Mouse (Mus musculus) liver, embryonic 11.5 days (tissue): Measurements from ENCODE around the gene Creb3l1. TPM values are rescaled to one million over a fixed set of nuclear protein-coding genes. Genes with fewer than 3 reads are reported as not detected.

ENCODE experiments used
- ATAC-seq: fragments of 200-750 bp; cut with Nextera tagmentation; replicated peaks from 2 replicates; pipeline ENCODE4 v1.8.0; 2017; ENCODE audit warnings: moderate number of reproducible peaks, mild to moderate bottlenecking, moderate TSS enrichment, moderate library complexity; ENCODE audit not compliant: low FRiP score
- DNase-seq: peaks from one replicate; pipeline ENCODE4 v3.0.0-alpha.2; 2017; ENCODE audit warnings: low spot score
- H3K27ac ChIP-seq: fragments of 300-500 bp; sonication (generic); 2 replicates; pipeline ENCODE4 v1.5.1; 2014; ENCODE audit warnings: mild to moderate bottlenecking, low read depth, low read length, control low read depth
- H3K27me3 ChIP-seq: fragments of 300-500 bp; sonication (generic); replicated peaks from 2 replicates; pipeline ENCODE4 v1.6.1; 2014; ENCODE audit warnings: low read length, mixed read lengths; ENCODE audit not compliant: control insufficient read depth, insufficient read depth
- H3K36me3 ChIP-seq: fragments of 300-500 bp; sonication (generic); 2 replicates; pipeline ENCODE4 v1.6.1; 2014; ENCODE audit warnings: mild to moderate bottlenecking, low read length, moderate library complexity, mixed read lengths; ENCODE audit not compliant: control insufficient read depth, insufficient read depth
- H3K4me1 ChIP-seq: fragments of 300-500 bp; sonication (generic); replicated peaks from 2 replicates; pipeline ENCODE4 v1.6.1; 2014; ENCODE audit warnings: low read length, mixed read lengths; ENCODE audit not compliant: control insufficient read depth, insufficient read depth
- H3K4me2 ChIP-seq: fragments of 300-500 bp; sonication (generic); 2 replicates; pipeline ENCODE4 v1.6.1; 2014; ENCODE audit warnings: mild to moderate bottlenecking, control low read depth, moderate library complexity
- H3K4me3 ChIP-seq: fragments of 300-500 bp; sonication (generic); 2 replicates; pipeline ENCODE4 v1.5.1; 2014; ENCODE audit warnings: low read depth, low read length, control low read depth
- H3K9ac ChIP-seq: fragments of 300-500 bp; sonication (generic); 2 replicates; pipeline ENCODE4 v1.6.1; 2014; ENCODE audit warnings: low read depth, low read length, control low read depth
- H3K9me3 ChIP-seq: fragments of 300-500 bp; sonication (generic); 2 replicates; pipeline ENCODE4 v1.6.1; 2016; ENCODE audit warnings: low read length, inconsistent platforms, mixed read lengths; ENCODE audit not compliant: control insufficient read depth
- WGBS: fragments of 180-500 bp; shearing (Covaris S2); extraction: QIAGEN DNeasy Blood & Tissue Kit; methylation state at CpG from one replicate; pipeline ENCODE4 v1.1.7; 2014; 5-methylcytosine and 5-hydroxymethylcytosine counted together
- polyA plus RNA-seq: library from polyadenylated mRNA; unstranded; fragments of >200 nt; fragmentation: Nextera tagmentation; extraction: Ambion mirVana; gene quantifications from 2 replicates; pipeline ENCODE4 v1.2.1, GENCODE M21; 2014

Gene Creb3l1
- polyA plus RNA-seq, 1 experiment from 2014 or later, result 6.1 TPM

GRCm38 (mm10) chr2:91955121-91955591, 69.1 kb downstream of the Creb3l1 start:
- no peak overlapping the region for H3K9ac ChIP-seq

GRCm38 (mm10) chr2:91953825-91954224, 70.5 kb downstream of the Creb3l1 start:
- DNase-seq (no peak), ATAC-seq (no peak)
- H3K27me3 ChIP-seq, result no peaks in the 10 kb centered on the region
- no peaks in the 10 kb centered on the region for H3K36me3 ChIP-seq
- H3K27ac ChIP-seq, result peak overlapping the region; percentile 58
- H3K4me2 ChIP-seq, result no peak overlapping the region
- 0 out of 2 replicates have a peak overlapping the region, but pooled peaks have one; percentile 15 for H3K9ac ChIP-seq
- 29% methylated on average over 5 of the region's 5 CpGs for WGBS
- no peak overlapping the region for H3K4me3 ChIP-seq
- peaks cover 84% of the 10 kb centered on the region for H3K4me1 ChIP-seq
- H3K9me3 ChIP-seq, result no peaks in the 10 kb centered on the region

More at GRCm38 (mm10) chr2:91955121-91955591, 69.1 kb downstream of the Creb3l1 start:
- Histone ChIP-seq H3K4me2 (peak overlapping the region; percentile 1; the same call in 1 of the 2 replicates), H3K27me3 (no peaks in the 10 kb centered on the region), H3K36me3 (0 out of 2 replicates have a peak, but pooled peaks cover under 1% of the 10 kb centered on the region), H3K27ac (peak overlapping the region; percentile 41; the same call in 1 of the 2 replicates), H3K4me1 (peaks cover 84% of the 10 kb centered on the region), H3K9me3 (no peaks in the 10 kb centered on the region), H3K4me3 (no peak overlapping the region)
- 87% methylated on average over 4 of the region's 4 CpGs for WGBS
- DNase-seq (no peak), ATAC-seq (no peak)

GRCm38 (mm10) chr2:91950275-91951085, 73.8 kb downstream of the Creb3l1 start:
- 8% methylated on average over 15 of the region's 15 CpGs for WGBS
- Histone ChIP-seq H3K36me3 (no peaks in the 10 kb centered on the region; the same call in 1 of the 2 replicates), H3K9ac (peak overlapping the region; percentile 96), H3K27ac (peak overlapping the region; percentile 99), H3K4me3 (peak overlapping the region; percentile 65), H3K27me3 (no peaks in the 10 kb centered on the region), H3K4me1 (peaks cover 88% of the 10 kb centered on the region), H3K4me2 (peak overlapping the region; percentile 90), H3K9me3 (no peaks in the 10 kb centered on the region)
- no peak for DNase-seq
- peak; percentile 84 for ATAC-seq

- H3K27ac ChIP-seq, result peak overlapping the region; percentile 99
- peak; percentile 88 for ATAC-seq
- H3K9me3 ChIP-seq, result no peaks in the 10 kb centered on the region
- no peaks in the 10 kb centered on the region for H3K27me3 ChIP-seq
- peaks cover 88% of the 10 kb centered on the region for H3K4me1 ChIP-seq
- peak; percentile 79 for DNase-seq
- peak overlapping the region; percentile 65 for H3K4me3 ChIP-seq
- WGBS, result 31% methylated on average over 17 of the region's 17 CpGs
- peak overlapping the region; percentile 90 for H3K4me2 ChIP-seq
- H3K36me3 ChIP-seq, result no peaks in the 10 kb centered on the region; the same call in 1 of the 2 replicates
- peak overlapping the region; percentile 96 for H3K9ac ChIP-seq
Measured at GRCm38 (mm10) chr2:91949411-91950274, 74.7 kb downstream of the Creb3l1 start.

- Histone ChIP-seq H3K9ac (peak overlapping the region; percentile 96), H3K9me3 (no peaks in the 10 kb centered on the region), H3K27me3 (no peaks in the 10 kb centered on the region), H3K27ac (peak overlapping the region; percentile 99), H3K4me1 (peaks cover 85% of the 10 kb centered on the region), H3K4me2 (peak overlapping the region; percentile 90), H3K36me3 (peaks cover 2% of the 10 kb centered on the region; the same call in 1 of the 2 replicates), H3K4me3 (peak overlapping the region; percentile 65)
- no peak for DNase-seq
- WGBS, result 44% methylated on average over 3 of the region's 3 CpGs
- peak; percentile 29; the same call in 1 of the 2 replicates for ATAC-seq
Measured at GRCm38 (mm10) chr2:91948792-91949241, 75.5 kb downstream of the Creb3l1 start.

- peak; percentile 37 for ATAC-seq
- H3K4me1 ChIP-seq, result peaks cover 79% of the 10 kb centered on the region
- H3K36me3 ChIP-seq, result peaks cover 9% of the 10 kb centered on the region
- H3K27me3 ChIP-seq, result no peaks in the 10 kb centered on the region
- 34% methylated on average over 6 of the region's 6 CpGs for WGBS
- no peak for DNase-seq
- H3K9me3 ChIP-seq, result no peaks in the 10 kb centered on the region
- peak overlapping the region; percentile 65 for H3K4me3 ChIP-seq
- peak overlapping the region; percentile 96 for H3K9ac ChIP-seq
- H3K4me2 ChIP-seq, result peak overlapping the region; percentile 90
- H3K27ac ChIP-seq, result peak overlapping the region; percentile 99
Measured at GRCm38 (mm10) chr2:91948151-91948509, 76.2 kb downstream of the Creb3l1 start.

- H3K27me3 ChIP-seq, result no peaks in the 10 kb centered on the region
- DNase-seq (no peak), ATAC-seq (peak; percentile 31)
- WGBS, result 41% methylated on average over 11 of the region's 11 CpGs
- H3K4me3 ChIP-seq, result peak overlapping the region; percentile 65
- H3K4me2 ChIP-seq, result peak overlapping the region; percentile 90
- H3K4me1 ChIP-seq, result peaks cover 77% of the 10 kb centered on the region
- peaks cover 14% of the 10 kb centered on the region for H3K36me3 ChIP-seq
- H3K9ac ChIP-seq, result peak overlapping the region; percentile 96
- H3K27ac ChIP-seq, result peak overlapping the region; percentile 99
- H3K9me3 ChIP-seq, result no peaks in the 10 kb centered on the region
Measured at GRCm38 (mm10) chr2:91947397-91948150, 76.7 kb downstream of the Creb3l1 start.

- Histone ChIP-seq H3K27me3 (no peaks in the 10 kb centered on the region), H3K36me3 (peaks cover 19% of the 10 kb centered on the region), H3K9ac (peak overlapping the region; percentile 44; the same call in 1 of the 2 replicates), H3K4me2 (peak overlapping the region; percentile 90), H3K4me1 (peaks cover 71% of the 10 kb centered on the region), H3K9me3 (no peaks in the 10 kb centered on the region), H3K4me3 (peak overlapping the region; percentile 65), H3K27ac (peak overlapping the region; percentile 99; the same call in 1 of the 2 replicates)
- WGBS, result 52% methylated on average over 6 of the region's 6 CpGs
- DNase-seq (no peak), ATAC-seq (no peak)
Measured at GRCm38 (mm10) chr2:91946836-91947235, 77.5 kb downstream of the Creb3l1 start.
